Mouse (Mus musculus) kidney, adult 2 months (tissue): ENCODE data around the gene Nav3. TPM values are rescaled to one million over a fixed set of nuclear protein-coding genes. Genes with fewer than 3 reads are reported as not detected.

Source experiments
- DNase-seq: peaks from one replicate; pipeline ENCODE4 v3.0.0; 2021
- H3K27ac ChIP-seq: fragments of 200-500 bp; 2 replicates; pipeline ENCODE4 v1.5.1; 2012; ENCODE audit warnings: low read depth, low read length, control low read depth, inconsistent platforms; ENCODE audit not compliant: insufficient read depth
- H3K27me3 ChIP-seq: fragments of 200-500 bp; replicated peaks from 2 replicates; pipeline ENCODE4 v1.6.1; 2012; ENCODE audit warnings: mild to moderate bottlenecking, moderate library complexity, low read length, inconsistent platforms; ENCODE audit not compliant: control insufficient read depth, insufficient read depth
- H3K36me3 ChIP-seq: fragments of 200-500 bp; 2 replicates; pipeline ENCODE4 v1.6.1; 2012; ENCODE audit warnings: mild to moderate bottlenecking, moderate library complexity, low read length, inconsistent platforms; ENCODE audit not compliant: control insufficient read depth, insufficient read depth
- H3K4me1 ChIP-seq: fragments of 200-500 bp; 2 replicates; pipeline ENCODE4 v1.6.1; 2011; ENCODE audit warnings: low read length; ENCODE audit not compliant: control insufficient read depth, insufficient read depth
- H3K4me3 ChIP-seq: fragments of 200-500 bp; 2 replicates; pipeline ENCODE4 v1.5.1; 2011; ENCODE audit warnings: mild to moderate bottlenecking, low read depth, low read length, control low read depth; ENCODE audit not compliant: insufficient read depth
- CTCF ChIP-seq: fragments of 200-500 bp; conservative IDR thresholded peaks from 2 replicates; pipeline ENCODE4 v1.5.1; 2011; ENCODE audit warnings: low read depth, mild to moderate bottlenecking, control low read depth, low read length, moderate library complexity, mixed read lengths; ENCODE audit not compliant: insufficient read depth, insufficient read length
- POLR2A ChIP-seq: fragments of 200-500 bp; IDR thresholded peaks from one replicate; pipeline ENCODE4 v1.6.1; 2011; ENCODE audit warnings: low read depth, low read length, control low read depth
- WGBS: fragments of 180-500 bp; shearing (Covaris S2); methylation state at CpG from one replicate; pipeline ENCODE4 v1.1.7; 2018; 5-methylcytosine and 5-hydroxymethylcytosine counted together
- polyA plus RNA-seq: library from polyadenylated mRNA; depleted of rRNA; stranded (reverse); fragments of >200 nt; gene quantifications from 2 replicates; pipeline ENCODE4 v1.2.3, GENCODE M21; 2012

Gene Nav3
- polyA plus RNA-seq, 1 experiment = 1.8 TPM

- Histone ChIP-seq H3K27me3 (no peaks in the 10 kb centered on the region), H3K4me1 (no peaks in the 10 kb centered on the region), H3K36me3 (no peaks in the 10 kb centered on the region), H3K27ac (no peak overlapping the region), H3K4me3 (no peak overlapping the region)
- WGBS = 75% methylated on average over 7 of the region's 7 CpGs
- DNase-seq = no peak
- no peak for TF ChIP-seq POLR2A
- TF ChIP-seq CTCF = no peak
These were observed 263.8 kb downstream of the Nav3 start for GRCm38 (mm10) chr10:110192026-110192805.

GRCm38 (mm10) chr10:110186242-110186641 is 269.8 kb downstream of the Nav3 start:
- WGBS = 77% methylated on average over 1 of the region's 1 CpGs
- TF ChIP-seq CTCF = no peak
- no peak for TF ChIP-seq POLR2A
- no peaks in the 10 kb centered on the region for H3K27me3 ChIP-seq
- no peaks in the 10 kb centered on the region for H3K36me3 ChIP-seq
- no peak overlapping the region for H3K27ac ChIP-seq
- no peak overlapping the region for H3K4me3 ChIP-seq
- H3K4me1 ChIP-seq = no peaks in the 10 kb centered on the region
- DNase-seq = no peak

- Histone ChIP-seq H3K27ac (no peak overlapping the region), H3K4me1 (no peaks in the 10 kb centered on the region), H3K27me3 (no peaks in the 10 kb centered on the region), H3K36me3 (no peaks in the 10 kb centered on the region), H3K4me3 (no peak overlapping the region)
- DNase-seq = no peak
- 78% methylated on average over 5 of the region's 5 CpGs for WGBS
- TF ChIP-seq CTCF (no peak), POLR2A (no peak)
These were observed 280.1 kb downstream of the Nav3 start for GRCm38 (mm10) chr10:110175874-110176273.

GRCm38 (mm10) chr10:110169416-110169815 is 286.6 kb downstream of the Nav3 start:
- Histone ChIP-seq H3K27ac (no peak overlapping the region), H3K4me3 (no peak overlapping the region), H3K36me3 (no peaks in the 10 kb centered on the region), H3K27me3 (no peaks in the 10 kb centered on the region), H3K4me1 (no peaks in the 10 kb centered on the region)
- no peak for DNase-seq
- 84% methylated on average over 6 of the region's 6 CpGs for WGBS
- TF ChIP-seq POLR2A (no peak), CTCF (no peak)

GRCm38 (mm10) chr10:110168892-110169291 is 287.1 kb downstream of the Nav3 start:
- H3K4me3 ChIP-seq = no peak overlapping the region
- H3K36me3 ChIP-seq = no peaks in the 10 kb centered on the region
- TF ChIP-seq POLR2A (no peak), CTCF (no peak)
- H3K27me3 ChIP-seq = no peaks in the 10 kb centered on the region
- no peak for DNase-seq
- H3K4me1 ChIP-seq = no peaks in the 10 kb centered on the region
- WGBS = 92% methylated on average over 2 of the region's 2 CpGs
- no peak overlapping the region for H3K27ac ChIP-seq

GRCm38 (mm10) chr10:110162596-110162995 is 293.4 kb downstream of the Nav3 start:
- TF ChIP-seq POLR2A (no peak), CTCF (no peak)
- Histone ChIP-seq H3K36me3 (no peaks in the 10 kb centered on the region), H3K27ac (no peak overlapping the region), H3K27me3 (no peaks in the 10 kb centered on the region), H3K4me3 (no peak overlapping the region), H3K4me1 (no peaks in the 10 kb centered on the region)
- no peak for DNase-seq

GRCm38 (mm10) chr10:110160894-110161293 is 295.1 kb downstream of the Nav3 start:
- 41% methylated on average over 5 of the region's 5 CpGs for WGBS
- TF ChIP-seq CTCF (no peak), POLR2A (no peak)
- Histone ChIP-seq H3K27ac (no peak overlapping the region), H3K4me3 (no peak overlapping the region), H3K27me3 (no peaks in the 10 kb centered on the region), H3K4me1 (no peaks in the 10 kb centered on the region), H3K36me3 (no peaks in the 10 kb centered on the region)
- DNase-seq = no peak
